Mouse (Mus musculus) liver, embryonic 14.5 days (tissue): Measurements from ENCODE around the gene Zfyve19.

Experiments
- CTCF ChIP-seq: IDR thresholded peaks from 2 replicates; pipeline ENCODE4 v1.5.1; 2016; ENCODE audit warnings: antibody characterized with exemption, low read depth, control low read depth
- EP300 ChIP-seq: IDR thresholded peaks from 2 replicates; pipeline ENCODE4 v1.6.1; 2016; ENCODE audit warnings: antibody characterized with exemption, low read depth

- TF ChIP-seq CTCF (no peak), EP300 (no peak)
Observed at GRCm38 (mm10) chr2:119167866-119168256, 40.6 kb upstream of the Zfyve19 start.
